Mouse (Mus musculus) midbrain, embryonic 14.5 days (tissue): Measurements from ENCODE around the gene Slc2a4. TPM values are rescaled to one million over a fixed set of nuclear protein-coding genes. Genes with fewer than 3 reads are reported as not detected.
"Not testable (repeated sequence)": the region's sequence is repeated elsewhere in the genome, so short reads cannot be mapped to it uniquely, and the experiment has no call there.

ENCODE experiments used
- ATAC-seq: fragments of 200-750 bp; cut with Nextera tagmentation; 2 replicates; pipeline ENCODE4 v1.8.0; 2017; ENCODE audit warnings: moderate number of reproducible peaks, moderate library complexity; ENCODE audit not compliant: low FRiP score, low TSS enrichment
- DNase-seq: peaks from one replicate; pipeline ENCODE4 v3.0.0-alpha.2; 2015
- H3K27ac ChIP-seq: fragments of 300-500 bp; sonication (generic); replicated peaks from 2 replicates; pipeline ENCODE4 v1.5.1; 2014; ENCODE audit warnings: mild to moderate bottlenecking, low read depth, low read length, moderate library complexity
- H3K27me3 ChIP-seq: fragments of 300-500 bp; sonication (generic); 2 replicates; pipeline ENCODE4 v1.6.1; 2014; ENCODE audit warnings: low read length, control low read depth, mixed read lengths; ENCODE audit not compliant: control insufficient read depth, insufficient read depth
- H3K36me3 ChIP-seq: fragments of 300-500 bp; sonication (generic); 2 replicates; pipeline ENCODE4 v1.6.1; 2014; ENCODE audit warnings: low read length, control low read depth; ENCODE audit not compliant: control insufficient read depth, insufficient read depth
- H3K4me1 ChIP-seq: fragments of 300-500 bp; sonication (generic); 2 replicates; pipeline ENCODE4 v1.6.1; 2014; ENCODE audit warnings: mild to moderate bottlenecking, antibody characterized with exemption, low read length, control low read depth; ENCODE audit not compliant: control insufficient read depth, insufficient read depth
- H3K4me2 ChIP-seq: fragments of 300-500 bp; sonication (generic); 2 replicates; pipeline ENCODE4 v1.6.1; 2014; ENCODE audit warnings: mild to moderate bottlenecking, low read length, moderate library complexity
- H3K4me3 ChIP-seq: fragments of 300-500 bp; sonication (generic); replicated peaks from 2 replicates; pipeline ENCODE4 v1.5.1; 2014; ENCODE audit warnings: low read depth, low read length
- H3K9ac ChIP-seq: fragments of 300-500 bp; sonication (generic); replicated peaks from 2 replicates; pipeline ENCODE4 v1.6.1; 2014; ENCODE audit warnings: mild to moderate bottlenecking, low read length, moderate library complexity
- H3K9me3 ChIP-seq: fragments of 300-500 bp; sonication (generic); 2 replicates; pipeline ENCODE4 v1.6.1; 2016; ENCODE audit warnings: low read length, control low read depth, mixed read lengths; ENCODE audit not compliant: control insufficient read depth
- WGBS: fragments of 180-500 bp; shearing (Covaris S2); extraction: QIAGEN DNeasy Blood & Tissue Kit; methylation state at CpG from one replicate; pipeline ENCODE4 v1.1.7; 2014; 5-methylcytosine and 5-hydroxymethylcytosine counted together
- polyA plus RNA-seq: library from polyadenylated mRNA; unstranded; fragments of >200 nt; fragmentation: Nextera tagmentation; extraction: Ambion mirVana; gene quantifications from 2 replicates; pipeline ENCODE4 v1.2.1, GENCODE M21; 2014

Slc2a4 gene
- polyA plus RNA-seq, 1 experiment from 2014 or later: 4.5 TPM

DNA sequence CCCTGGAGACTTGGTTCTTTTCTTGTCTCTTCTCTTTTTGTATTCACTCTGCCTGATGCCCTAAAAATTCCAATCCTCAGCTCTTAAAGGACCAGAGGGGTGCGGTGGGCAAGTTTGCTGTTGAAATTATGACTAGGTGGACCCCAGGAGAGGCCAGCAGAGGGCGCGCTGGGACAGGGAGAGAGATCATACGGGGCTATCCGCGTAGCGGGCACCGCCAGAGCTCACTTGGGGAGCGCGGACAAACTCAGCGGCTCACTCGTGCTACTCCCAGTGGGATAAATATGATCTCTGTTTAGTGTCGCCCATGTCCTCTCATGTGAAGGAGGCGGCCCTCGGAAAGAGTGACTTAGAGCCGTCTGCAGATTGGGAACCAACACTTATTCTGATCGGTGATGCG is 13.8 kb downstream of the Slc2a4 start:
- H3K4me2 ChIP-seq: peak overlapping the region; percentile 7; the same call in 1 of the 2 replicates
- peaks cover 25% of the 10 kb centered on the region for H3K27me3 ChIP-seq
- no peak overlapping the region for H3K4me3 ChIP-seq
- peak; percentile 94 for DNase-seq
- H3K9me3 ChIP-seq: no peaks in the 10 kb centered on the region
- WGBS: 1% methylated on average over 18 of the region's 18 CpGs
- H3K27ac ChIP-seq: no peak overlapping the region
- no peak overlapping the region for H3K9ac ChIP-seq
- H3K36me3 ChIP-seq: no peaks in the 10 kb centered on the region
- peaks cover 6% of the 10 kb centered on the region; the same call in 1 of the 2 replicates for H3K4me1 ChIP-seq
- ATAC-seq: no peak

- H3K4me2 ChIP-seq: no peak overlapping the region
- H3K36me3 ChIP-seq: no peaks in the 10 kb centered on the region
- 79% methylated on average over 4 of the region's 4 CpGs for WGBS
- H3K27ac ChIP-seq: no peak overlapping the region
- no peak for ATAC-seq
- H3K4me1 ChIP-seq: peaks cover 6% of the 10 kb centered on the region; the same call in 1 of the 2 replicates
- DNase-seq: no peak
- H3K4me3 ChIP-seq: no peak overlapping the region
- no peak overlapping the region for H3K9ac ChIP-seq
- H3K27me3 ChIP-seq: peaks cover 25% of the 10 kb centered on the region
- no peaks in the 10 kb centered on the region for H3K9me3 ChIP-seq
Measured at GRCm38 (mm10) chr11:69933066-69933465, 14.9 kb downstream of the Slc2a4 start.

GRCm38 (mm10) chr11:69932254-69932653 is 15.7 kb downstream of the Slc2a4 start:
- no peak for ATAC-seq
- Histone ChIP-seq H3K4me2 (no peak overlapping the region), H3K9ac (no peak overlapping the region), H3K27me3 (peaks cover 21% of the 10 kb centered on the region), H3K27ac (no peak overlapping the region), H3K4me1 (peaks cover 6% of the 10 kb centered on the region; the same call in 1 of the 2 replicates), H3K36me3 (no peaks in the 10 kb centered on the region), H3K4me3 (no peak overlapping the region), H3K9me3 (no peaks in the 10 kb centered on the region)
- peak; percentile 12 for DNase-seq
- WGBS: 51% methylated on average over 3 of the region's 3 CpGs

DNA sequence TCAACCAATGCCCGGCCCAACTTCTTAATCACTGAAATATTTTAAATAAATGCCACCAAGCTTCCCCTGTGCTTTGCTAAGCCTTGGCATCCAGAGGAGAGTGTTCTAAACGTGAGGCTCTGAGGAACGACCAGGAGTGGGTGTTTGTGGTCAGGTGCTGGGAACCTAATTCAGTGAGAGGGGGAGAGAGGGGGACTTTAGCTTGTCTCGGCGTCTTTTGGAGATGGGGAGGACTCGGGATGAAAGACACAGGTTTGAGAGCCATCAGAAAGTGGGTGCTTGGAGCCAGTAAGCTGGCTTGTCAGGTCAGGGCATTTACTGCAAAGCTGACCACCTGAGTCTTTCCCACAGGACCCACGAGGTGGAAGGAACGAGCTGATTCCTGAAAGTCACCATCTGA is 16.2 kb downstream of the Slc2a4 start:
- no peak overlapping the region for H3K4me2 ChIP-seq
- WGBS: 77% methylated on average over 8 of the region's 8 CpGs
- peaks cover 6% of the 10 kb centered on the region; the same call in 1 of the 2 replicates for H3K4me1 ChIP-seq
- no peak overlapping the region for H3K9ac ChIP-seq
- H3K27me3 ChIP-seq: peaks cover 16% of the 10 kb centered on the region
- ATAC-seq (no peak), DNase-seq (no peak)
- no peak overlapping the region for H3K4me3 ChIP-seq
- H3K27ac ChIP-seq: no peak overlapping the region
- no peaks in the 10 kb centered on the region for H3K36me3 ChIP-seq
- no peaks in the 10 kb centered on the region for H3K9me3 ChIP-seq

DNA sequence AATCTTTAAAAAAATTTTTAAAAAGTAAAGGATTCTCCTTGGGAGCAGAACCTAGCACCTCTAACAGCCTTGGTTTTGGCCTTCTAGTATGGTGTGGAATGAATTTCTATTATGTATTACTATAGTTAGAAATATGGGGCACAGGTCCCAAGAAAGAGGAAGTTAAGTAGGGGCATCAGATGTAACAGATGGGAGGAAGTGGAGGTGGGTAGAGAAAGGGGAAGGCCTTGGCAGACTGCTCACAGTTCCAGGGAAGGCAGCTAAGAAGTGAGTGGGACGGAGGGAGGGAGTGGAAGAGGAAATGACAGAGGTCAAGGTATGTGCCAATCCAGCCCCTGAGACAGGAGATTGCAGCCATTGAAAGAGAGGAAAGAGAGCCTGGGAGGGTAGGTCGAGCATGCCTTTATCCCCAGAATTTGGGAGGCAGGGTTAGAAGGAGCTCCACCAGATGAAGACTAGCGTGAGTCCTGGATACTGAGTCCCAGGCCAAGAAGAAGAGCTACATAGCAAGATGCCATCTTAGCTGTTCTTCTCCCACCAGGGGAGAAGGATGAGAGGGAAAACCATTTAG is 16.9 kb downstream of the Slc2a4 start:
- Histone ChIP-seq H3K27ac (no peak overlapping the region), H3K4me2 (no peak overlapping the region), H3K9ac (no peak overlapping the region), H3K36me3 (no peaks in the 10 kb centered on the region), H3K4me1 (no peaks in the 10 kb centered on the region), H3K4me3 (no peak overlapping the region), H3K9me3 (no peaks in the 10 kb centered on the region), H3K27me3 (peaks cover 9% of the 10 kb centered on the region)
- ATAC-seq: no peak
- 79% methylated on average over 3 of the region's 3 CpGs for WGBS
- no peak for DNase-seq

DNA sequence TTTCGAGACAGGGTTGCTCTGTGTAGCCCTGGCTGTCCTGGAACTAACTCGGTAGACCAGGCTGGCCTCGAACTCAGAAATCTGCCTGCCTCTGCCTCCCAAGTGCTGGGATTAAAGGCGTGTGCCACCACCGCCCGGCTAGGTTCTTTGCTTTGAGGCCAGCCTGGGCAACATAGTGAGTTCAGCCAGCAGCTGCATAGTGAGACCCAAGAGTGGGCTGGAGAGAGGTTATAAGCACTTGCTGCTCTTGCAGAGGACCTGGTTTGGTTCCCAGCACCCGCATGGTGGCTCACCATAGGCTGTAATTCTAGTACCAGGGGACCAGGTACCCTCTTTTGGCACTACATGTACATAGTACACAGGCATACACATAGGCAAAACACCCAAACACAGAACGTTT is 17.8 kb downstream of the Slc2a4 start:
- not testable (repeated sequence) for H3K36me3 ChIP-seq, DNase-seq, H3K4me3 ChIP-seq, ATAC-seq, H3K27ac ChIP-seq, H3K9ac ChIP-seq, H3K27me3 ChIP-seq, H3K9me3 ChIP-seq, H3K4me1 ChIP-seq, H3K4me2 ChIP-seq
- WGBS: 91% methylated on average over 8 of the region's 8 CpGs

DNA sequence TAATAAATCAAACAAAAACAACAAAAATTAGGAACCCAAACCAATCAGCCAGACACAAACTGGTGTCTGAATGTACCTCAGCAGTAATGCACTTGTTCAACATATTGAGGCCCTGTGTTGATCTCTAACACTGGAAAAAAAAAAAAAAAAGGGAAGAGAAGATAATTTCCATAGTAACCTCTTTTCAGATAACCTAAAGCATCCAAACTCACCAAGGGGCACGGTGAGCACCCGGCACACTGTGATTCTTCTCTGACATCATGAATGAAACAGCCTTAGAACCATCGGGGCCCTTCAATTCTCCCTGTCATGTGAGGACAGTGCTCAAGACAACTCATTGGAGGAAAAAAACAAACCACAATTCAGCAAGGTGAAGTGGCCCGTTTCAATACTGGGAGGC is 18.3 kb downstream of the Slc2a4 start:
- H3K4me1 ChIP-seq: no peaks in the 10 kb centered on the region
- ATAC-seq (no peak), DNase-seq (no peak)
- 89% methylated on average over 4 of the region's 4 CpGs for WGBS
- no peak overlapping the region for H3K4me2 ChIP-seq
- no peak overlapping the region for H3K9ac ChIP-seq
- H3K27me3 ChIP-seq: no peaks in the 10 kb centered on the region
- no peaks in the 10 kb centered on the region for H3K36me3 ChIP-seq
- H3K4me3 ChIP-seq: no peak overlapping the region
- H3K27ac ChIP-seq: no peak overlapping the region
- no peaks in the 10 kb centered on the region for H3K9me3 ChIP-seq

GRCm38 (mm10) chr11:69927501-69927900 is 20.5 kb downstream of the Slc2a4 start:
- no peak for DNase-seq

DNA sequence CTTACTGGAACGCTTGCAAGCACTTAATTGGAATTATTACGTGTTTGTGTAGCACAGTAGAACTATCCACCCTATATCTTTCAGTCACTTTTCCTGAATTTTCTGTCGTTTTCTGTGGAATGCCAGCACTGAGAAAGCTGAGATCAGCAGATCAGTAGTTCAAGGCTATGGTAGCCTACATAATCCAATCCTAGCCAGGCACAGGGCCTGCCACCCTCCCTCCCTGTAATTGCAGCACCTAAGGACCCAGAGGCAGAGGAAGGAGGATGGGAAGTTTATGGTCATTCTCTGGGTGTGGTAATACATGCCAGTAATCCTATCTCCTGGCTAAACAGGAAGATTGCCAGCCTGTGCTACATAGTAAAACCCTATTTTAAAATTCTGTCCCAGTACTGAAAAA is 25.2 kb downstream of the Slc2a4 start:
- Histone ChIP-seq H3K9me3 (no peaks in the 10 kb centered on the region), H3K4me2 (peak overlapping the region; percentile 64; the same call in 1 of the 2 replicates), H3K27ac (no peak overlapping the region; the same call in 1 of the 2 replicates), H3K4me3 (no peak overlapping the region), H3K27me3 (no peaks in the 10 kb centered on the region), H3K9ac (peak overlapping the region; percentile 52; the same call in 1 of the 2 replicates), H3K4me1 (peaks cover 9% of the 10 kb centered on the region), H3K36me3 (peaks cover 13% of the 10 kb centered on the region)
- no peak for ATAC-seq
- 69% methylated on average over 3 of the region's 3 CpGs for WGBS
- DNase-seq: no peak

More at GRCm38 (mm10) chr11:69927501-69927900, 20.5 kb downstream of the Slc2a4 start:
- Histone ChIP-seq H3K9me3 (no peaks in the 10 kb centered on the region), H3K4me2 (no peak overlapping the region), H3K27me3 (no peaks in the 10 kb centered on the region), H3K4me1 (0 out of 2 replicates have a peak, but pooled peaks cover 1% of the 10 kb centered on the region), H3K9ac (no peak overlapping the region), H3K4me3 (no peak overlapping the region), H3K27ac (no peak overlapping the region), H3K36me3 (no peaks in the 10 kb centered on the region)
- ATAC-seq: no peak
- WGBS: 97% methylated on average over 2 of the region's 2 CpGs
